Mouse (Mus musculus): ENCODE measurements around the gene Bcl3. TPM values are rescaled to one million over a fixed set of nuclear protein-coding genes. Genes with fewer than 3 reads are reported as not detected.

The Bcl3 gene
- 0.51 and 1.1 TPM in 2 replicates for polyA plus RNA-seq (2014; fragmentation: Nextera tagmentation; extraction: Ambion mirVana)

DNA sequence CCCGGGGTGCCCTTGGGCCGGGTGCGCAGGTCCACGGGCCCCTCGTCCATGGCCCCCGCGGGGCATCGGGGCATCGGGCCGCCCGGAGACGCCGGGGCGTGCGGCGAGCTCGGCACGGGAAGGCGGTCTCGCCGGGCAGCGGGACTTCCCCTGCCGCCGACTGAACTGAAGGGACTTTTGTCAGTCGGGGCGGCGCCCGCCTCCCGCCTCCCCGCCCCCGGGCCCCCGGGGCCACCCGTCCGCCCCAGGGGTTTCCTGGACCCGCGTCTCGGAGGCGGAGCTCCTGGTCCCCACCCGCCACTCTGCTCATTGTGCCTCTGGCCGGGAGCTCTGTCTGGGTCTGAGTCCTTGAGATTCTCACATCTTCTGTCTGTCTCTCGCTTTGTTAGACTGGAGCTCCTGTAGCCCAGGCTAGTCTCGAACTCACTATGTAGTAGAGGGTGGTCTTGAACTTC is at the start of gene Bcl3:
TSS of gene Bcl3 (minus strand) at position 167 of the 455 bp plus-strand sequence.
- WGBS: 2% methylated on average over 39 of the region's 42 CpGs

DNA sequence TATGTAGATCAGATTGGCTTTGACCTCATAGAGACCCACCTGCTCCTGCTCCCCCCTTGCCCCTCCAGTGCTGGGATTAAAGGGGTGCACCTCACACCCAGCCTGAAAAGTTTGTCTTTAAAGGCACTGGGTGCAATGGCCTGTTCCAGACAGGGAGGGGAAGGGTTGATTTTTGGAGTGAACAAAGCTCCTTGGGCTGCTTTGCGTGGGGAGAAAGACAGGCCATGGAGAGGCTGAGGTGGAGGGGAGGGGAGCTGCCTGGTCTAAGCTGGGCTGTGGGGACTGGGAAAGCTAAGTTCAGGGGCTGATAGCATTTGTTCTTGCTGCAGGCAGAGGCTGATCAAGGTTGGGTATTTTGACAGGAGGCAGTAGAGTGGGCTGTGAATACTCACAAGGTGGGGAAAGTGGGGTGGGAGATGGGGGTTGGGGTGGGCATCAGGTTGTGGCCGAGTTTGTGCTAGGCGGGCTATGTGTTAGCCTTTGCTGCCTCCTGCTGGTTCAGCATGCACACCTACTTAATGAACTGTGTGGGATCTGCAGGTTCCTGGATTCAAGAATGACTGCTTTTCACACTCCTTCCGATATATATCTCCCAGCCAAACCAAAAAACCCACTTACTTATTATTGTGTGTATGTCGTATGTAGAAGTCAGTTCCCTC is 49.5 kb upstream of the Bcl3 start:
- Histone ChIP-seq H3K36me3 (ENCODE audit: control insufficient read depth, insufficient read depth, low read length) (no peaks in the 10 kb centered on the region), H3K9ac (ENCODE audit: low read length) (no peak overlapping the region), H3K9me3 (ENCODE audit: control insufficient read depth, low read length) (no peaks in the 10 kb centered on the region), H3K4me1 (replicated peaks; ENCODE audit: control insufficient read depth, insufficient read depth, low read length) (no peaks in the 10 kb centered on the region), H3K4me3 (ENCODE audit: low read depth, low read length) (no peak overlapping the region), H3K27me3 (ENCODE audit: control insufficient read depth, insufficient read depth, low read length) (no peaks in the 10 kb centered on the region), H3K4me2 (ENCODE audit: low read depth, low read length, severe bottlenecking) (no peak overlapping the region), H3K27ac (ENCODE audit: low read depth, low read length) (no peak overlapping the region)
- DNase-seq (ENCODE audit: low spot score) (no peak), ATAC-seq (replicated peaks; ENCODE audit: low FRiP score) (no peak)
- WGBS: 45% methylated on average over 5 of the region's 5 CpGs

More for the DNA sequence above, at the start of gene Bcl3:
- Histone ChIP-seq H3K9me3 (ENCODE audit: control insufficient read depth, low read length) (no peaks in the 10 kb centered on the region; the same call in 1 of the 2 replicates), H3K4me2 (ENCODE audit: low read depth, low read length, severe bottlenecking) (peak within 1 kb of the TSS; percentile 51), H3K27ac (ENCODE audit: low read depth, low read length) (no peak within 1 kb of the TSS), H3K27me3 (ENCODE audit: control insufficient read depth, insufficient read depth, low read length) (peaks cover 28% of the 10 kb centered on the region), H3K9ac (ENCODE audit: low read length) (peak within 1 kb of the TSS; percentile 41; the same call in 1 of the 2 replicates), H3K4me3 (ENCODE audit: low read depth, low read length) (peak within 1 kb of the TSS; percentile 24), H3K36me3 (ENCODE audit: control insufficient read depth, insufficient read depth, low read length) (no peaks in the 10 kb centered on the region), H3K4me1 (replicated peaks; ENCODE audit: control insufficient read depth, insufficient read depth, low read length) (peaks cover 5% of the 10 kb centered on the region; the same call in 1 of the 2 replicates)
- no peak for DNase-seq (ENCODE audit: low spot score)
- ATAC-seq (replicated peaks; ENCODE audit: low FRiP score): no peak

DNA sequence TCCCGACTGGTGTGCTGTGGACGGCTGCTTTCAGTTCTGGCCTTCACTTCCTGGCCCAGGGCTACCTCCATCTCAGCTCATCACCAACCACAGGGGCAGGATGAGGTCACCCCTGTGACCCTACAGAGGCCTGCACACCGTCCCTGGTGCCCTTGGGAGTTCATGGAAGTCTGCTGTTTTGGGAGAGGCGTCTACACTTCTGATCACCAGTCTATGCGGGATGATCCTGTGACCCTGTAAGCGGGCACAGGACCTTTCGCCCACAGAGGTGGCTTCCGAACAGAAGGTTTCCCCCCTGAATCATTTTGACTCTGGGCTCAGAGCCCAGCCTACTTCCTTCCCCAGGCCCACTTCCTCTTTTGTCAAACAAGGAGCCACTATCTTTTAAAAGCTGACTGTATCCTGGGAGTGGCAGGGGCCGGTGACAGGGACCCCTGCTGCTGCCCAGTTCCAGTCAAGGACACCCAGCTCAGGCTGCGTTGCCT is 48.6 kb upstream of the Bcl3 start:
- H3K4me3 ChIP-seq (ENCODE audit: low read depth, low read length): no peak overlapping the region
- WGBS: 72% methylated on average over 10 of the region's 10 CpGs
- ATAC-seq (replicated peaks; ENCODE audit: low FRiP score): no peak

DNA sequence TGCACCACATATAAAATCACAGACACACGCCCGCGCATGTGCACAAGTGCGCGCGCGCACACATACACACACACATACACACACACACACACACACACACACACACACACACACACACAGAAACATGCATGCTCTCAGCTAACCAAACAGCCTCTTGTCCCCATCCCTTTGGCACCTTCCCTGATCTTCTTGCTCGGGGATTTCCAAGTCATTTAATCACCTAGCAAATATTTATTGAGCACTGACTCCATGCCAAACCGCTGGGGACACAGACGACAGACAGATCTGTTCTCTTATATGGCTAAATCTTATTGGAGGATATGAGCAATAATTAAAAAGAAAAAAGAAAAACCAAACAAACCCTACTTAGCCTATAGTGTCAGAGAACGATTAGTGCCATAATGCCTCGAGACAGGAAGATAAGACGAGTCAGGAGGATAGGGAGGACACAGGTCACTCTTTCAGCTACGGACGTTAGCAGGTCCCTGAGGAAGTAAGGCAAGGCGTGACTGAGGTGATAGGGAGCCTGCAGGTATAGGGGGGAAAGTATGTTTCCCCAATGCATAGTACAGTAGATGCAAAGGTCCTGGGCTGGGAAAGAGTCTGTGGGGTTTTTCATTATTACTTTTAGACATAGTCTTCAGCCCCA is 45.3 kb upstream of the Bcl3 start:
- WGBS: 90% methylated on average over 16 of the region's 16 CpGs
- Histone ChIP-seq H3K4me3 (ENCODE audit: low read depth, low read length) (no peak overlapping the region), H3K9me3 (ENCODE audit: control insufficient read depth, low read length) (no peaks in the 10 kb centered on the region), H3K27ac (ENCODE audit: low read depth, low read length) (no peak overlapping the region), H3K9ac (ENCODE audit: low read length) (no peak overlapping the region), H3K36me3 (ENCODE audit: control insufficient read depth, insufficient read depth, low read length) (no peaks in the 10 kb centered on the region), H3K4me2 (ENCODE audit: low read depth, low read length, severe bottlenecking) (no peak overlapping the region), H3K27me3 (ENCODE audit: control insufficient read depth, insufficient read depth, low read length) (no peaks in the 10 kb centered on the region), H3K4me1 (replicated peaks; ENCODE audit: control insufficient read depth, insufficient read depth, low read length) (no peaks in the 10 kb centered on the region)
- DNase-seq (ENCODE audit: low spot score) (no peak), ATAC-seq (replicated peaks; ENCODE audit: low FRiP score) (no peak)

More for the DNA sequence above, 48.6 kb upstream of the Bcl3 start:
- Histone ChIP-seq H3K9me3 (ENCODE audit: control insufficient read depth, low read length) (no peaks in the 10 kb centered on the region), H3K27me3 (ENCODE audit: control insufficient read depth, insufficient read depth, low read length) (no peaks in the 10 kb centered on the region), H3K36me3 (ENCODE audit: control insufficient read depth, insufficient read depth, low read length) (no peaks in the 10 kb centered on the region), H3K9ac (ENCODE audit: low read length) (no peak overlapping the region), H3K27ac (ENCODE audit: low read depth, low read length) (no peak overlapping the region), H3K4me2 (ENCODE audit: low read depth, low read length, severe bottlenecking) (no peak overlapping the region), H3K4me1 (replicated peaks; ENCODE audit: control insufficient read depth, insufficient read depth, low read length) (no peaks in the 10 kb centered on the region)
- no peak for DNase-seq (ENCODE audit: low spot score)

DNA sequence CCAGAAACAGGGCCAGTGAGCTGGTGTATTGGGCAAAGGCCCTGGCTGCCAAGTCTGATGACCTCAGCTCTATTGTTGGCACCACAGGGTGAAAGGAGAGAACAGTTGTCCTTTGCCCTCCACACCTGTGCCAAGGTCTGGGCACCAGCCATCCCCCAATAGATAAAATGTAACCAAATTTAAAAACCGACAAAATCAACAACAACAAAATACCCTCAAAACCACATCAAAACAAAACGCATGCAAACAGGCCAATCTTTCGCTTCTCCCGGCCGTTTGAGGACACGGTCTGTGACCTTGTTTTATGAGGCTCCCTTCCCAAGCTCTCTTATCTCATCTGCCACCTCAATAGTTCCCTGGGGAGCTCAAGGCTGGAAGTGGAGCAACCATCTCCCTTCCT is 43.9 kb upstream of the Bcl3 start:
- ATAC-seq (replicated peaks; ENCODE audit: low FRiP score) (no peak), DNase-seq (ENCODE audit: low spot score) (no peak)
- Histone ChIP-seq H3K27me3 (ENCODE audit: control insufficient read depth, insufficient read depth, low read length) (no peaks in the 10 kb centered on the region), H3K4me1 (replicated peaks; ENCODE audit: control insufficient read depth, insufficient read depth, low read length) (no peaks in the 10 kb centered on the region), H3K36me3 (ENCODE audit: control insufficient read depth, insufficient read depth, low read length) (no peaks in the 10 kb centered on the region), H3K9ac (ENCODE audit: low read length) (no peak overlapping the region), H3K9me3 (ENCODE audit: control insufficient read depth, low read length) (no peaks in the 10 kb centered on the region), H3K4me3 (ENCODE audit: low read depth, low read length) (no peak overlapping the region), H3K27ac (ENCODE audit: low read depth, low read length) (no peak overlapping the region), H3K4me2 (ENCODE audit: low read depth, low read length, severe bottlenecking) (no peak overlapping the region)
- 88% methylated on average over 6 of the region's 6 CpGs for WGBS

DNA sequence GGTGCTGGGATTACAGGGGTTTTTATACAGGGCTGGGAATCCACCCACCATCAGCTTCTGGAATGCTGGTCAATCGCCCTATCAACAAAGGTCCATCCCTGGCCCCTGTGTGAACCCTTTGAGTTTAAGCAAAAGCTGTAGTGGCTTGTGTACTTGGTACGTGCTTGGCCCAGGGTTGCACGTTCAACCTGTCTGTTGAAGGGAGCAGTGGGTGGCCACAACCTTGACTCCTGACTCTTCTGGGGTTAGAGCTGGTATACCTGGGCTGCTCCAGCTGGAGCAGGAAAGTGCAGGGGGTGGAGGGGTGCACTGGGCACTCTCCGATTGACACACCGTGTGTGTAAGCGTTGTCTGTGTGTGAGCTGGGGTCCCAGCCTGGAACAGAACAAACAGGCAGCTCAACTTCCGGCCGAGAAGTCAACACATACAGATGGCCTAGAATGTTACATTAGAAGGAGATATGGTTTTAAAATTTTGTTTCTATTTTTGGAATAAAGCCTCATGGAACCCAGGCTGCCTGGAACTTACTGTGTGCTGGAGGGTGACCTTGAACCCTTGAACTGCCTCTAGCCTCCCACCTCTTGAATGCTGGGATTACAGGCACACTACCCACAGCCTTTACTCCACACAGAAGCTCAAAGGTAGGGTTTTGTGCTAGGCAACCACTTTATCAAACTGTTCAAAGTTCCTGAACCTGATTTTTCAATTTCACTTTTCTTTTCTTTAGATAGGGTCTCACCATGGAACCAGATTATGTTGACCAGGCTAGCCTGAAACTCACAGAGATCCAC is 42.9 kb upstream of the Bcl3 start:
- Histone ChIP-seq H3K9ac (ENCODE audit: low read length) (no peak overlapping the region), H3K36me3 (ENCODE audit: control insufficient read depth, insufficient read depth, low read length) (no peaks in the 10 kb centered on the region), H3K27me3 (ENCODE audit: control insufficient read depth, insufficient read depth, low read length) (no peaks in the 10 kb centered on the region), H3K4me2 (ENCODE audit: low read depth, low read length, severe bottlenecking) (no peak overlapping the region), H3K4me3 (ENCODE audit: low read depth, low read length) (no peak overlapping the region), H3K27ac (ENCODE audit: low read depth, low read length) (no peak overlapping the region), H3K4me1 (replicated peaks; ENCODE audit: control insufficient read depth, insufficient read depth, low read length) (no peaks in the 10 kb centered on the region), H3K9me3 (ENCODE audit: control insufficient read depth, low read length) (no peaks in the 10 kb centered on the region)
- DNase-seq (ENCODE audit: low spot score) (no peak), ATAC-seq (replicated peaks; ENCODE audit: low FRiP score) (no peak)
- 88% methylated on average over 8 of the region's 8 CpGs for WGBS

DNA sequence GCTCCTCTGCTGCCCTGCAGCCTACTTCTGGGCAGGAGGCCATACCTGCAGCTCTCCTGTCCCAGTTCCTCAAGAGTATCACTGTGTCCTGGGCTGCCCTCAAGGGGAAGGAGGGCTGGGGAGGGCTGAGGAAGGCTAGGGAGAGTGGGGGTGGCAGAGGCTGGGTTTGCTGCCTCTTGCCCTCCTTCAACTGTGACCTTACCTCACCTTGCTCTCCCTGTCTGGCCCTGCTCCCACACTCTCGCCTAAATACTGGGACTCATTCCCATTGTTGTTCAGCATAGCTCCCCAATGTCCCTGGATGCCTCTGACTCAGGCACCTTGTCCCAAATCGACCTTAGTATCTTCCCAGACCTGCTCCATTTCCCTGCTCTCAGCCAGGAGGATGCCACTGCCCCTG is 41.7 kb upstream of the Bcl3 start:
- no peak for ATAC-seq (replicated peaks; ENCODE audit: low FRiP score)

DNA sequence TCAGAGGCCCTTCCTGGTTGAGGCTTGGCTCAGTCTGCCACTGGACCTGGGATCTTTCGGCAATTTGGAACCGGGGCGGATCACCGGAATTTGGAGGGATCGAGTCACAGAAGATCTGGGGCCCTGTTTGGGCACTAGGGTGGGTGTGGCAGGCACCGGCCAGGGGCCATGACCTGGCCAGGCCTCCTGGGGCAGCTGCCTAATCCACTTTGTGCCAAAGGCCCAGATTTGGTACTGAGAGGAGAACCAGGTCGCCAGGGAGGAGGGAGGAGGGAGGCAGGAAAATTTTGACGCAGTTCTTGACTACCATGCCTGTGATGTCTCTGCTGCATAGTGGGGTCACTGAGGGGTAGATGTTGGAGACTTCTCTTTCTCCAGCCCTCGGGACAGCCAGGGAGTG is 38.6 kb upstream of the Bcl3 start, which contains the start of gene Ceacam16:
TSS of gene Ceacam16 (minus strand) at position 101 of the 400 bp plus-strand sequence.
- Histone ChIP-seq H3K27me3 (ENCODE audit: control insufficient read depth, insufficient read depth, low read length) (no peaks in the 10 kb centered on the region), H3K9ac (ENCODE audit: low read length) (no peak within 1 kb of the TSS), H3K9me3 (ENCODE audit: control insufficient read depth, low read length) (no peaks in the 10 kb centered on the region), H3K4me1 (replicated peaks; ENCODE audit: control insufficient read depth, insufficient read depth, low read length) (no peaks in the 10 kb centered on the region), H3K27ac (ENCODE audit: low read depth, low read length) (no peak within 1 kb of the TSS), H3K36me3 (ENCODE audit: control insufficient read depth, insufficient read depth, low read length) (no peaks in the 10 kb centered on the region), H3K4me2 (ENCODE audit: low read depth, low read length, severe bottlenecking) (no peak within 1 kb of the TSS), H3K4me3 (ENCODE audit: low read depth, low read length) (no peak within 1 kb of the TSS)
- DNase-seq (ENCODE audit: low spot score): no peak
- WGBS: 80% methylated on average over 9 of the region's 9 CpGs
- no peak for ATAC-seq (replicated peaks; ENCODE audit: low FRiP score)

More for the DNA sequence above, 41.7 kb upstream of the Bcl3 start:
- Histone ChIP-seq H3K27ac (ENCODE audit: low read depth, low read length) (no peak overlapping the region), H3K4me2 (ENCODE audit: low read depth, low read length, severe bottlenecking) (no peak overlapping the region), H3K4me3 (ENCODE audit: low read depth, low read length) (no peak overlapping the region), H3K9me3 (ENCODE audit: control insufficient read depth, low read length) (no peaks in the 10 kb centered on the region), H3K4me1 (replicated peaks; ENCODE audit: control insufficient read depth, insufficient read depth, low read length) (no peaks in the 10 kb centered on the region), H3K27me3 (ENCODE audit: control insufficient read depth, insufficient read depth, low read length) (no peaks in the 10 kb centered on the region), H3K9ac (ENCODE audit: low read length) (no peak overlapping the region), H3K36me3 (ENCODE audit: control insufficient read depth, insufficient read depth, low read length) (no peaks in the 10 kb centered on the region)
- WGBS: 38% methylated on average over 2 of the region's 2 CpGs
- DNase-seq (ENCODE audit: low spot score): no peak
